Mouse (Mus musculus) liver, postnatal 0 days (tissue): ENCODE measurements around the gene Crtc1.

Experiments
- CTCF ChIP-seq: sonication (generic); IDR thresholded peaks from 2 replicates; pipeline ENCODE4 v1.5.1; 2016; ENCODE audit warnings: antibody characterized with exemption, low read depth
- EP300 ChIP-seq: IDR thresholded peaks from 2 replicates; pipeline ENCODE4 v1.6.1; 2016; ENCODE audit warnings: antibody characterized with exemption, low read depth, mild to moderate bottlenecking

GRCm38 (mm10) chr8:70406427-70407069, 32.8 kb downstream of the Crtc1 start:
- no peak for TF ChIP-seq CTCF
- no peak for TF ChIP-seq EP300
